Mouse (Mus musculus): ENCODE results near the gene Tarbp2. TPM values are rescaled to one million over a fixed set of nuclear protein-coding genes. Genes with fewer than 3 reads are reported as not detected.

Gene Tarbp2
- total RNA-seq, 1 experiment = 184 TPM

DNA sequence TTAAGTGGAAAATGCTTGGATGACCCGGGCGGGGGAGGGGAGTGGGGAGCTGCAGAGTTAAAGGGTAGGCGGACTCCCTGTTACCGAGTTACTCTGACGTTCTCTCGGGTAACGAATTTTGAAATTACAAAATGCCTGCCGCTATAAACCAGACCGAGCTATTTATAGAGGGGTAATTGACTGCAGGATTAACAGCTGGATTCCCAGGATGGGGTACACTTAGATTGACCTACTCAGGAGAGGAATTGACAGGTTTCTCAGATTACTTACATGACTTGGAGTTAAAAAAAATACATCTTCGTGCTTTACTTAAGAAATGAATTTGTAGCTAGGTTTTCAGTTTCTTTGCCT is 46.7 kb upstream of the Tarbp2 start:
- Histone ChIP-seq H3K4me1 (ENCODE audit: control insufficient read depth in 2 of 2, insufficient read depth in 2 of 2, low read length in 2 of 2, poor library complexity in 1 of 2) (peaks cover 0 to 4% of the 10 kb centered on the region in 2 experiments; a peak in 1 of 4 replicates), H3K27ac (ENCODE audit: insufficient read depth, low read depth, low read length, poor library complexity, severe bottlenecking) (peak overlapping the region; percentile 96; the same call in 1 of the 2 replicates), H3K9ac (ENCODE audit: insufficient read depth, low read depth, low read length, poor library complexity, severe bottlenecking) (peak overlapping the region; percentile 97), H3K9me3 (ENCODE audit: control insufficient read depth, insufficient read depth, low read depth, low read length) (no peaks in the 10 kb centered on the region), H3K4me3 (ENCODE audit: insufficient read depth in 1 of 2, low read depth in 1 of 2, low read length in 2 of 2, poor library complexity in 1 of 2, severe bottlenecking in 1 of 2) (peak overlapping the region; percentile 78 to 87), H3K36me3 (ENCODE audit: control insufficient read depth, insufficient read depth, low read length, poor library complexity, severe bottlenecking) (peaks cover 21% of the 10 kb centered on the region)
- no peak for DNase-seq (ENCODE audit: low read depth, low spot score)
- TF ChIP-seq HCFC1 (IDR thresholded peaks at IDR 0.05; ENCODE audit: borderline replicate concordance, insufficient read depth, low read length) (0 out of 2 replicates have a peak, but pooled peaks have one; percentile 7), CHD2 (IDR thresholded peaks at IDR 0.05; ENCODE audit: low read depth, low read length) (no peak)
- in situ Hi-C loops (cut with MboI; ENCODE audit: low sequenced_read_pairs in 2 of 2, unreplicated experiment in 2 of 2) = no loop called here

DNA sequence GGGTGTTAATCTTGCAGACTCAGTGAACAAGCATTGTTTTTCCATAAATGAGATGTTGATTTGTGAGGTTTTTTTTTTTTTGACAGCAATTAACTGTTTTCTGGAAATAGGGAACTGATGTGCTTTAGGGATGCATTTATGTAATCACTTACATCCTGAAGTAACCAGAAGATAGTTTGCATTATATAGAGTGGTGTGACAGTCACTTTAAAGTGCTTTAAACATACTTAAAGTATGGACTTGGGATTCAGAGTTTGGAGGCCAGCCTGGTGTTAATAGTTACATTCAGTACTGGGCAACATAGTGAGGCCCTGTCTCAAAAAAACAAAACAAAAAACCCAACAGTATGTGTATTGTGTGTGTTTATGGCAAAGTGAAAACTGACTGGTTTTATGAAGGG is 46.3 kb upstream of the Tarbp2 start:
- TF ChIP-seq CHD2 (IDR thresholded peaks at IDR 0.05; ENCODE audit: low read depth, low read length) (no peak), MAFK (IDR thresholded peaks at IDR 0.05; ENCODE audit: insufficient read depth, low read depth, low read length) (no peak), ZC3H11A (IDR thresholded peaks at IDR 0.05; ENCODE audit: borderline replicate concordance, low read depth, low read length) (no peak), HCFC1 (IDR thresholded peaks at IDR 0.05; ENCODE audit: borderline replicate concordance, insufficient read depth, low read length) (no peak), ZNF384 (IDR thresholded peaks at IDR 0.05; ENCODE audit: low read depth, low read length) (no peak)
- H3K36me3 ChIP-seq (ENCODE audit: control insufficient read depth, insufficient read depth, low read length, poor library complexity, severe bottlenecking) = peaks cover 23% of the 10 kb centered on the region
- H3K4me1 ChIP-seq (ENCODE audit: control insufficient read depth in 2 of 2, insufficient read depth in 2 of 2, low read length in 2 of 2, poor library complexity in 1 of 2) = peaks cover 0 to 4% of the 10 kb centered on the region in 2 experiments; a peak in 1 of 4 replicates
- DNase-seq (ENCODE audit: low read depth, low spot score) = no peak
- in situ Hi-C loops (cut with MboI; ENCODE audit: low sequenced_read_pairs in 2 of 2, unreplicated experiment in 2 of 2) = no loop called here
- no peaks in the 10 kb centered on the region for H3K9me3 ChIP-seq (ENCODE audit: control insufficient read depth, insufficient read depth, low read depth, low read length)
- no peak overlapping the region; the same call in 1 of the 2 replicates for H3K9ac ChIP-seq (ENCODE audit: insufficient read depth, low read depth, low read length, poor library complexity, severe bottlenecking)
- no peak overlapping the region for H3K27ac ChIP-seq (ENCODE audit: insufficient read depth, low read depth, low read length, poor library complexity, severe bottlenecking)
- peak overlapping the region; percentile 78 to 87 for H3K4me3 ChIP-seq (ENCODE audit: insufficient read depth in 1 of 2, low read depth in 1 of 2, low read length in 2 of 2, poor library complexity in 1 of 2, severe bottlenecking in 1 of 2)

GRCm38 (mm10) chr15:102473246-102473645 is 44.7 kb upstream of the Tarbp2 start:
- Histone ChIP-seq H3K4me1 (ENCODE audit: control insufficient read depth in 2 of 2, insufficient read depth in 2 of 2, low read length in 2 of 2, poor library complexity in 1 of 2) (peaks cover 0 to 4% of the 10 kb centered on the region in 2 experiments; a peak in 1 of 4 replicates), H3K27ac (ENCODE audit: insufficient read depth, low read depth, low read length, poor library complexity, severe bottlenecking) (no peak overlapping the region), H3K9me3 (ENCODE audit: control insufficient read depth, insufficient read depth, low read depth, low read length) (no peaks in the 10 kb centered on the region), H3K36me3 (ENCODE audit: control insufficient read depth, insufficient read depth, low read length, poor library complexity, severe bottlenecking) (peaks cover 25% of the 10 kb centered on the region), H3K4me3 (ENCODE audit: insufficient read depth in 1 of 2, low read depth in 1 of 2, low read length in 2 of 2, poor library complexity in 1 of 2, severe bottlenecking in 1 of 2) (0 out of 4 replicates have a peak overlapping the region, but pooled peaks of 1 of the 2 experiments have one; percentile 12), H3K9ac (ENCODE audit: insufficient read depth, low read depth, low read length, poor library complexity, severe bottlenecking) (no peak overlapping the region; the same call in 1 of the 2 replicates)
- in situ Hi-C loops (cut with MboI; ENCODE audit: low sequenced_read_pairs in 2 of 2, unreplicated experiment in 2 of 2) = no loop called here
- no peak for DNase-seq (ENCODE audit: low read depth, low spot score)
- TF ChIP-seq HCFC1 (IDR thresholded peaks at IDR 0.05; ENCODE audit: borderline replicate concordance, insufficient read depth, low read length) = no peak
- TF ChIP-seq ZC3H11A (IDR thresholded peaks at IDR 0.05; ENCODE audit: borderline replicate concordance, low read depth, low read length) = no peak
- TF ChIP-seq CHD2 (IDR thresholded peaks at IDR 0.05; ENCODE audit: low read depth, low read length) = no peak
- TF ChIP-seq MAFK (IDR thresholded peaks at IDR 0.05; ENCODE audit: insufficient read depth, low read depth, low read length) = no peak
- no peak for TF ChIP-seq ZNF384 (IDR thresholded peaks at IDR 0.05; ENCODE audit: low read depth, low read length)

- Histone ChIP-seq H3K27ac (ENCODE audit: insufficient read depth, low read depth, low read length, poor library complexity, severe bottlenecking) (no peak overlapping the region), H3K4me3 (ENCODE audit: insufficient read depth in 1 of 2, low read depth in 1 of 2, low read length in 2 of 2, poor library complexity in 1 of 2, severe bottlenecking in 1 of 2) (no peak overlapping the region), H3K36me3 (ENCODE audit: control insufficient read depth, insufficient read depth, low read length, poor library complexity, severe bottlenecking) (peaks cover 34% of the 10 kb centered on the region), H3K9ac (ENCODE audit: insufficient read depth, low read depth, low read length, poor library complexity, severe bottlenecking) (no peak overlapping the region), H3K9me3 (ENCODE audit: control insufficient read depth, insufficient read depth, low read depth, low read length) (no peaks in the 10 kb centered on the region), H3K4me1 (ENCODE audit: control insufficient read depth in 2 of 2, insufficient read depth in 2 of 2, low read length in 2 of 2, poor library complexity in 1 of 2) (0 out of 4 replicates have a peak, but pooled peaks cover 0 to 4% of the 10 kb centered on the region in 2 experiments)
- TF ChIP-seq HCFC1 (IDR thresholded peaks at IDR 0.05; ENCODE audit: borderline replicate concordance, insufficient read depth, low read length) (no peak), MAFK (IDR thresholded peaks at IDR 0.05; ENCODE audit: insufficient read depth, low read depth, low read length) (no peak), ZNF384 (IDR thresholded peaks at IDR 0.05; ENCODE audit: low read depth, low read length) (no peak), ZC3H11A (IDR thresholded peaks at IDR 0.05; ENCODE audit: borderline replicate concordance, low read depth, low read length) (no peak), CHD2 (IDR thresholded peaks at IDR 0.05; ENCODE audit: low read depth, low read length) (no peak)
- in situ Hi-C loops (cut with MboI; ENCODE audit: low sequenced_read_pairs in 2 of 2, unreplicated experiment in 2 of 2) = no loop called here
- no peak for DNase-seq (ENCODE audit: low read depth, low spot score)
Observed at GRCm38 (mm10) chr15:102474520-102474919, 43.5 kb upstream of the Tarbp2 start.

DNA sequence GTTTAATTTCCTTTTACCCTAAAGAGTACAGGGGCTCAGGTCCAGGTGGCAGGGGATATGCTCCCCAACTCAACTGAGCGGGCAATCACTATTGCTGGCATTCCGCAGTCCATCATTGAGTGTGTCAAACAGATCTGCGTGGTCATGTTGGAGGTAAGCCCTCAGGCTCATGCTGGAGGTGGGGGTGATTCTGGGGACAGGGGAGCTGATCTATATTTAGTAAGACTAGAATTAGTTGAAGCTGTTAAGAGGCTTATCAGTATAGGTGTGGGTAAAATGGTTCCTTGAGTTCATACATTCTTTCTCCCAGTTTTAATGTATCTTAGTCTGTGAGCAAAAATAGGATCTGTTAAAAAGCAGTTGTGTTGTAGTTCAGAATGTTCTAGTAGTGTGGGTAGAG is 34.9 kb upstream of the Tarbp2 start:
- Histone ChIP-seq H3K4me1 (ENCODE audit: control insufficient read depth in 2 of 2, insufficient read depth in 2 of 2, low read length in 2 of 2, poor library complexity in 1 of 2) (peaks cover 0 to 4% of the 10 kb centered on the region in 2 experiments; a peak in 1 of 4 replicates), H3K9ac (ENCODE audit: insufficient read depth, low read depth, low read length, poor library complexity, severe bottlenecking) (peak overlapping the region; percentile 38; the same call in 1 of the 2 replicates), H3K27ac (ENCODE audit: insufficient read depth, low read depth, low read length, poor library complexity, severe bottlenecking) (no peak overlapping the region), H3K36me3 (ENCODE audit: control insufficient read depth, insufficient read depth, low read length, poor library complexity, severe bottlenecking) (peaks cover 53% of the 10 kb centered on the region), H3K9me3 (ENCODE audit: control insufficient read depth, insufficient read depth, low read depth, low read length) (no peaks in the 10 kb centered on the region), H3K4me3 (ENCODE audit: insufficient read depth in 1 of 2, low read depth in 1 of 2, low read length in 2 of 2, poor library complexity in 1 of 2, severe bottlenecking in 1 of 2) (no peak overlapping the region)
- TF ChIP-seq CHD2 (IDR thresholded peaks at IDR 0.05; ENCODE audit: low read depth, low read length) = no peak
- no peak for TF ChIP-seq MAFK (IDR thresholded peaks at IDR 0.05; ENCODE audit: insufficient read depth, low read depth, low read length)
- TF ChIP-seq ZC3H11A (IDR thresholded peaks at IDR 0.05; ENCODE audit: borderline replicate concordance, low read depth, low read length) = no peak
- TF ChIP-seq ZNF384 (IDR thresholded peaks at IDR 0.05; ENCODE audit: low read depth, low read length) = no peak
- TF ChIP-seq HCFC1 (IDR thresholded peaks at IDR 0.05; ENCODE audit: borderline replicate concordance, insufficient read depth, low read length) = no peak
- in situ Hi-C loops (cut with MboI; ENCODE audit: low sequenced_read_pairs in 2 of 2, unreplicated experiment in 2 of 2) = loop anchor here (10.0 to 25.0 kb wide), 3 partner anchors 178 to 398 kb away; no protein-coding TSS in a partner anchor
- no peak for DNase-seq (ENCODE audit: low read depth, low spot score)
